Mouse (Mus musculus) WW6 (cell line): Measurements from ENCODE around the gene Alpl.

Experiments
- DNase-seq: peaks from one replicate; pipeline ENCODE4 v3.0.0-alpha.2; 2013; ENCODE audit warnings: low read depth, low spot score

The Alpl gene

DNA sequence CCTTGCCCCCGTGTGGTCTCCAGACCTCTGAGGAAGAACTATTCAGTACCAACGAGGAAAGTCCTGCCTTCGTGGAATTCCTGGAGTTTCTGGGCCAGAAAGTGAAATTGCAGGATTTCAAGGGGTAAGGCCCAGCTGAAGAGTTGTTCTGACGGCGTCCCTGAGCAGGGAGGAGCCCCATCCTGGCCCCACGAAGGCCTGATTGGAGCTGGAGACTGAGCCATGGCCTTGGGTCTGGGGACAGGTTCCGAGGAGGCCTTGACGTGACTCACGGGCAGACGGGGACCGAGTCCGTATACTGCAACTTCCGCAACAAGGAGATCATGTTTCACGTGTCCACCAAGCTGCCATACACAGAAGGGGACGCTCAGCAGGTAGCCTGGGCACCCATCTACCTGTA, 78.5 kb downstream of the Alpl start:
- DNase-seq, result no peak

DNA sequence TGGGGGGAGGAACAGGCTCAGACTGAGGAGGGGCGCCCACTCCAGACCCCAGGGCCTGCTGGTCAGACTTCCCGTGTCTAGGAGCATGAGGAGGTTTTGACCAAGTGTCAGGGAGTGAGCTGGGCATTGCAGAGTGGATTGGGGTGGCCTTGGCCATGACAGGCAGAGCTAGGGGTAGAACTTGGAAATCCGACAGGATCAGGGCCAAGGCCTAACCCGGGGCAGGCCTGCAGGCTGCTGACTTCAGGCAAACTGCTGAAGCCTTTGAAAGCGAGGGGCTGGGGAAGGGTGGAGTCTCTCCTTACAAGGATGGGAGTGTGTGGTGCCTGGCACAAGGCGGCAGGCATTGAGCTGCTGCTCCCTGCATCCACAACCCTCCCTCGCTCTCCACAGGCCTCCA, 79.2 kb downstream of the Alpl start:
- DNase-seq, result no peak

- no peak for DNase-seq
Observed at GRCm38 (mm10) chr4:137714020-137714624, 82.1 kb downstream of the Alpl start.

- DNase-seq, result no peak
Observed at GRCm38 (mm10) chr4:137712963-137713362, 83.2 kb downstream of the Alpl start.

DNA sequence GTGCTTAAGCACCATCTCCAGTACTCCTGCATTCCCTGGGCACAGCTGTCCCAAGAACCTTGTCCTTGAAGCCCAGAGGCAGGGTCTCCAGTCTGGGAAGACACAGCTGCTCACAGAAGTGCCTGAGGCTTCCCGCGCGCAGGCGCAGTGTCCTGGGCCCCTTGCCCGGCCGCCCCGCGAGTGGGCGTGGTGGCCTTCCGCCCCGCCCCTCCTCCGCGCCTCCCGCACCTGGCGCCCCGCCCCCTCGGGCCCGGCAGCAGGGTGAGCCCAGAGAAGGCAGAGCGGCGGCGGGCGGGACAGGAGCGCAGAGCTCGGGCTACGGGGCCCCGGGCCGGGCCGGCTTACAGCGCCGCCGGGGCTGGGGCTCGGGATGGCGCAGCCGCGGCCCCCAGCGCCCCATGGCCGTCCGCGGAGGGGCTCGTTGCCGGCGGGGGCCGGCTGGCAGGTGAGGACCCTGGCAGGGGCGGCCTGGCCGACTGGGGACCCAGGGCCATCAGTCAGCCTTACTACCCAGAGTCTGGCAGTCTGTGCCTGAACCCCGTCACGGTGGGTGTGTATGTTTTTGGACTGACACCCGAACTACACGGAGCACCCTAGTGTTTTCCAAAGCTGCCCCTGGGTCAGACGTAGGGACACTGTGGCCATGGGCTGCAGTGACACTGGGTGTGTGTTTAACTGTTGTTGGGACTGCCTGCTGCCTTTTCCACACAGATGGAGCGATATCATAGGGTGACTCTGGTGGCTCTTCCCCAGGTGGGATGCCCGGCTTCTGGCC, 88.8 kb downstream of the Alpl start:
- no peak for DNase-seq

DNA sequence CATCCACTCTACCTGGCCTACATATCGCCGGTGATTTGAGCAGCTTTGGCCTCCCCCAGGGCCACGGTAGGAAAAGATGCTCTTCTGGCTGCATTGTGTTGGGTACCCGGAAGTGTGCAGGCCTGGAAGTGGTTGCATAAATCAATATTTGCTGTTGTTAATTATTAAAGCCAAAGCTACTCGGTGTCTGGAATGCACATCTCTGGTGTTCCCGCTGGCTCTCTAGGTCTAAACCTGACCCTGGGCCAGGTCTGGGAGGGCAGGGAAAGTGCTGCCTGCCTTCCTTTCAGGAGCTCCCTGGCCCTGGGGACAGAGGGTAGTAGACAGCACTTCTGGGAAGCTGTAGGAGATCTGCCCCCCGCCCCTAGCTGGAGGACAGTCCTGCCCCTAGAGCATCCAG, 89.7 kb downstream of the Alpl start:
- no peak for DNase-seq

DNA sequence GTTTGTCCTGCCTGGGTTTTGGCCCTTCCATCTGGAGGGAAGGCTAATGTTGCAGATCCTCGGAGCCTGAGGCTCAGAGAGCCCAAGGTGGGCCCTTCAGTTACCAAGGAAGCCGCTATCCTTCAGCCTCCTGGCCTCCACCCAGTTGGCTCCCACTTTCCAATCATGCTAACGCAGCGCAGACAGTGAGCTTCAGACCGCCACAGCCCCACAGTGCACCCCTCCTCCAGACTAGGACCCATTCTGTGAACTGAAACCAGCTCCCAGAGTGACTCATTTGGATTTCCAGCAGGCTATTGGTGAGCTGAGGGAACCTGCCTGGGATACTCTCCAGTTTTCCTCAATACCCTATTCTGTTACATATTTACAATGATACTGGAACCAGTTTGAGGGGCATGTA, 90.8 kb downstream of the Alpl start:
- no peak for DNase-seq

DNA sequence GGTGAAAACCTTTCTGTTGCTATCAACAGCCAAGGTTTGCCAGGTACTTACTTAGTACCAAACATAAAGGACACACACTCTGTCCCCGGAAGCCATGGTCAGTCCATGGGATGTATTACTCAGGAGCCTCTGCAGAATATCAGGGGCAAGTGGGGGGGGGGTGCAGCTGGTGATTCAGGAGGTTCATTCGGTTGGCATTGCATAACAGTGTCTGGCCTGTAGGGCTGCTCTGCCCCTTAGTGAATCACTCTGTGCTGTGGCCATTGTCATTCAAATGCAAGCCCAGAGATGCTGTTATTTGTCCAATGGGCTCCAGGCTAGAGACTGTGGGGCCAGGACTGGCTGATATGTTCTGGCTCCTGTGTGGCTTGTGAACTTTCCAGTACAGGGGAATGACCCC, 91.6 kb downstream of the Alpl start:
- no peak for DNase-seq

DNA sequence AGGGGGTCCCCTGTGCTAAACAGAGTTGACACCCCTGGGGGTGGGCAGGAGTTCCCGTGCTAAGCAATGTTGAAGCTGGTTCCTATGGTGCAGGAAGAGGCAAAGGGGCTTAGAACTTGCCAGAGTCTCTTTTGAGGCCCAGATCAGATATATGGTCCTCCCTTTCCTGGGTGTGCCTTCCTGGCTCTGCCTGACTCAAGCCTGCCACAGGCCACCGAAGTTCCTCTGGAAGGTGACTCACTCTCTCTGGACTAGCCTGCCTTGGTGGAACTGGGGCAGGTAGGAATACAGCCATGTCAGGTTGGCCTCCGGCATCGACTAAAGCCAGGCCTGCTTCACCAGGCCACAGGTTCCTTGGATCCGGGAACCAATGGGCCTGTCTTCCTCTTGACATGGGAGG, 93.1 kb downstream of the Alpl start:
- DNase-seq, result no peak

GRCm38 (mm10) chr4:137700960-137701359, 95.2 kb downstream of the Alpl start:
- no peak for DNase-seq

DNA sequence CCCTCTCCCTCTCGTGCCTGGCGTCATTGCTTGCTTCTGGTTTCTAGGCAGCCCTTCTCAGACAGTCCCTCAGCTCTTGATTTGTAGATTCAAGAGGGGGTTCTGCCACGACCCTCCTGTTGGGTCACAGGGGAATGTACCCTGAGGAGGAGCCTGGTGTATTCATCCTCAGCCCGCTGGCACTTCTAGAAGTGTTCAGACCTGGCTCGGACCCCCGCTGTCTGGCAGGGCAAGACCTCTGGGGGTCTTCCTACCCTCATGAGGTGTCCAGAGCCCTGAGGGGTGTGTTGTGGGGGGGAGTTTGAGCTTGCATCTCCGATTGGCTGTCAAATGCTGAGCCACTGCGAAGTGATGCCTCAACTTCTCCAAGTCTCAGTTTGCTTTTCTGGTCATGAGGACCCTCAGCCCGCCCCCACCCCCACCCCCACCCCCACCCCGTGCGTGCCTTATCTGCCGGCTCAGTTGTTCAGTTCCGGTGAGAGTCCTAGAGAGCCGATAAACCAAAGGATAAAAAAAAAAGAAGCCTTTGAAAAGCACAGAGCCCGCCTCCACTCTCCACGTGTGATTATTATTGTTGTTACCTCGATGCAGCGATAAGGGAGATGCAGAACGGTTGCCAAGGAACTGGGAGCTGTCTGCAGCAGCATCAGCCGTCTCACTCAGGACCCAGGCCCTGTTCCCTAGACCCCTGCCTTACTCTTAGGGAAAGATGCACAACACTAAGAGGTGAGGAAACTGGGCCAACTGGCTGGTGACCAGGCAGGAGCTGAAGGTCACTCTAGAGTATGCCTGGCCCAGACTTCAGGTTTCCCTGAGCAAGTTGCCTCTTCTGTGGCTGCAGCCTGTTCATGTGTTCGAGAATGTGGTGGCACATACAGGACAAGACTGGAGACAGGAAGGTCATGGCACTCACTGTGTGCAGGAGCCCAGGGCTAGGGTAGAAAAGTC, 96.6 kb downstream of the Alpl start:
- DNase-seq, result no peak

GRCm38 (mm10) chr4:137698076-137698985, 97.9 kb downstream of the Alpl start:
- DNase-seq, result no peak

GRCm38 (mm10) chr4:137697156-137697885, 98.9 kb downstream of the Alpl start:
- DNase-seq, result no peak

DNA sequence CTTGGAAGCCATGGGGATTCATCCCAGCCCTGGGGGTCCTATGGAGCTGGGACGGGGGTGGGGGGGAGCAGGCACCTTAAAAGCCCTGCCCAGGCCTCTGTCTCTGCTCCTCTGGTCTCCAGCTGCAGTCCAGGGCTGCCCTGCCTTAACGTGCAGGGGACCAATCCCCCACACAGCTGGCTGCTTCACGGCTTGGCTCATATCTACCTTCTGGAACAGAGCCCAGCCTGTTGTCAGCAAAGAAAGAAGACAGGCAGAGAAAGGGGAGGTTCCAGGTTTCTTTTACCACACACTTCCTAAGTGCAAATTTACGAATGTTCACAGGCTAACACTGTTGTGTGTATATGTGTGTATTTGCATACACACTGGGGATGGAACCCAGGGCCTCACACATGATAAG, 100.3 kb downstream of the Alpl start:
- DNase-seq, result no peak

- DNase-seq, result no peak
Observed at GRCm38 (mm10) chr4:137695300-137695699, 100.9 kb downstream of the Alpl start.

- DNase-seq, result no peak
Observed at GRCm38 (mm10) chr4:137692107-137692902, 103.9 kb downstream of the Alpl start.
